Mouse (Mus musculus): ENCODE results near the gene Nop2.

DNA sequence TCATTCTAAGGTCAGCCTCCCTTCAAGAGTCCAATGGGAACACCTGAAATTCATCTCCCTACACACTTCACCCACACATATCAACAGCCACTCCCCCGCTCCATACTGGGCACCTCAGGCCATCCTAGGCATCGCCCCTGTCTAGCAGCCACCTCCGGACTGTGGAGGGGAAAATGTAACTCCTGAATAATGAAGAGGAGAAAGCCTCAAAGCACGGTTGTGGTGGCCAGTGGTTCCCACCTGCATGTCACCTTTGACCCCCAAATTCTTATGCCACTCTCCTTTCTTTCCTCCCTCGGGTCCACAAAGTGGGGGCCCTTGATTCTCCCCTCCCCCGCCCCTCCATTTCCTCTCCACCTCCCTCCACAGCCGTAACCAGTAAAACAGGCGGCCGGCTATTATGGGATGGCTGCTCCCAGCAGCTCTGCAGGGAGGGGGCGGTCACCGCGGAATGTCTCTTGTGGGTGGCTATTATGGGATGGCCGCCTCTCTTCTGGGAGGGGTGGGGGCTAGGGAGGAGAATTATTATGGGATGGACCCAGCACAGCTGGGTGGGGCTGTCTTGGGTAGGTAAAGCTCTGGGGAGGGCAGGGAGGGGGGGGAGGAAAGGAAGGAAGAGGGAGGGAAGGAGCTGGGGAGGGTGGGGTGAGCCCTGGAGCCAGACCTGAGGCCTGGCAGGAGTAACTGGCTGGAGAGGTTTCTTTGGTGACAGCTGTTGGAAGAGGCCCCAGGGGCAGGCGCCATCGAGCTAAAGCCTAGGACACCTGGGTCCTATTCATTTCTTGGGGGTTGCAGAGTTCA is 42.0 kb upstream of the Nop2 start:
- TF ChIP-seq CTCF (IDR thresholded peaks at IDR 0.05; ENCODE audit: low read depth) (peak; percentile 25; the same call in 1 of the 2 replicates), EP300 (optimal IDR thresholded peaks at IDR 0.05) (peak; percentile 19)

Data from stomach, postnatal 0 days (tissue).